Mouse (Mus musculus) common myeloid progenitor, adult 5-6 weeks (primary cell): ENCODE results near the gene Gprasp2. TPM values are rescaled to one million over a fixed set of nuclear protein-coding genes. Genes with fewer than 3 reads are reported as not detected.
A peak's percentile ranks its signal among the peaks of the same experiment; 100 is the strongest.
"Not testable (repeated sequence)": the region's sequence is repeated elsewhere in the genome, so short reads cannot be mapped to it uniquely, and the experiment has no call there.

Experiments
- ATAC-seq: replicated peaks from 2 replicates; pipeline ENCODE4 v1.8.0; 2016; ENCODE audit warnings: low read depth, mild to moderate bottlenecking, moderate TSS enrichment, inconsistent platforms; ENCODE audit not compliant: poor library complexity, severe bottlenecking
- total RNA-seq: library from RNA; stranded (forward); fragments of 200-1000, 187-1606 nt; gene quantifications from 2 replicates; pipeline ENCODE4 v1.2.3, GENCODE M21; 2017

Gene Gprasp2
- total RNA-seq: 2.0 and 2.3 TPM in 2 replicates

GRCm38 (mm10) chrX:135838521-135839360 lies at the start of gene Gprasp2:
TSS of gene Gprasp2 (plus strand) at chrX:135839034.
- ATAC-seq: peak; percentile 89

DNA sequence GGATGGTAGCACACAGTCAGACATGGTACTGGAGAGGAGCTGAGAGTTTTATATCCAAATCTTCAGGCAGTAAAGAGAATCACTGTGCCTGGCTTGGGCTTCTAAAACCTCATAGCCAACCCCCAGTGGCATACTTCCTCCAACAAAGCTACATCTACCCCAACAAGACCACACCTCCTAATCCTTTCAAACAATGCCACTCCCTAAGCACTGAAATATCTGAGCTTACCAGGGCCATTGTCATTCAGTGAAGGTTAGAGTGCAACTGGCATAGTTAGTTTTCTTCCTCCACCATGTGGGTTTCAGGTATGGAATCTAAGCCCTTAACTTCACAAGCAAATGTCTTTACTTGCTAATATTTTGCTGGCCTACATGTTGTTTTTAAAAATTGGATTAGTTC lies 47.3 kb upstream of the Gprasp2 start:
- no peak for ATAC-seq

DNA sequence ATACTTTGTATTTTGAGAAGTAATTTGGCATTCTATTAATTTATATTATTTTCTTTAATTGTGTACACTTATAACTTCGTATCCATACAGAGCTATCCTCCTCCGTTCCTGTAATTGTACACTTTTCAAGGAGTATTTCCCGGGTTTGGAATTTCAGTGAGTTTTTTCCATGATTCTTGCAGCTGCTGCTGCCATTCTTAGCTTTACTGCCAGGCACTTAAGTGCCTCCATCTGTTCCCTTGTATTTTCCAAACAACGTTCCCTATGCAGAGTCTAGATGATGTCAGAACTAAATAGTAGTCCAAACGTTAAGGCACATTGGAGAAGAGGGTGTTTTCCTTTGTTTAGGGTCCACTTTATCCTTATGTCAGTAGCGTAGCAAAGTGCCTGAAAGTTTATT lies 46.5 kb upstream of the Gprasp2 start:
- no peak for ATAC-seq

GRCm38 (mm10) chrX:135795591-135796304 lies 43.1 kb upstream of the Gprasp2 start:
- ATAC-seq: peak; percentile 85

DNA sequence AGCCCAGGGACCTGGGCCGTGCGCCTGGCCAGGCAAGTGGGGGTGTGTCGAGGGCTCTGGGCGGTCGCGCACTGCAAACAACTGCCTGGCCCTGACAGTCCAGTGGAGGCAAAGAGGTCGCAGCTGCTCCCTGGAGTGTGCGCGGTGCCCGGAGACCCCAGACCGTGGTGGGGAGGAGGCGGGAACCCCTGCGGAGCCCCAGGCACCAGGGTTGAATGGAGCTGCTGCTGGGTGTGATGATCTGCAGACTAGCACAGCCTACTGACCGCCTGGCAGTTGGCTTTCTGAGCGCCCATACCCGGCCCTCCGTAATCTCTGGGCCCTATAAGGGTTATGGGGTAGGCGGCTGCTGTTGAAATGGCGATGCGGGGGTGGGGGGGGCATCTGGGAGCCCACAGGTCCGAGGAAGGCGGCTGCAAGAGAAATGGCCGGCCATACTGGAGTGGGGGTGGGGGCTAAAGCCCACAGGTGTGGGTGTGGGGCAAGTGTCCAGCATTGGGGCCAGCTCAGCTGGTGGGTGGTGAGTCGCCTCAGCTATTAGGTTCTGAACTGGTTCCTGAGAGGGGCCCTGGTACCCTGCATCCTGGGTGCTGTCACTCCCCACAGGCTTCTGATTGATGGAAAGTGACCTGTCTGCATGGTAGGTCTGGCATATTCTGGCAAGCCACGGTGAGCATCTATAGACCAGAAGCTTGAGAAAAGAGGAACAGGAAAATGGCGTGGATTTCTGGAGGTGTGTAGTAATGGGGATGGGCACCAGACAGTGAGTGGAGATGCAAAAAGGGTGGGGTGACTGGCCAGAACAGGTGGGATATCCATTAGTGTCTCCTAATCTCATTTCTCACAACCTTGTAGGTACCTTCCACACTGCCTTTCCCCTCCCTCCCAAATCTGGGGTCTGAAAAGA lies 42.3 kb upstream of the Gprasp2 start:
- peak; percentile 53 for ATAC-seq

GRCm38 (mm10) chrX:135797212-135797644 lies 41.6 kb upstream of the Gprasp2 start, which contains the start of gene Bhlhb9:
TSS of gene Bhlhb9 (plus strand) at chrX:135797594.
- peak; percentile 85 for ATAC-seq

DNA sequence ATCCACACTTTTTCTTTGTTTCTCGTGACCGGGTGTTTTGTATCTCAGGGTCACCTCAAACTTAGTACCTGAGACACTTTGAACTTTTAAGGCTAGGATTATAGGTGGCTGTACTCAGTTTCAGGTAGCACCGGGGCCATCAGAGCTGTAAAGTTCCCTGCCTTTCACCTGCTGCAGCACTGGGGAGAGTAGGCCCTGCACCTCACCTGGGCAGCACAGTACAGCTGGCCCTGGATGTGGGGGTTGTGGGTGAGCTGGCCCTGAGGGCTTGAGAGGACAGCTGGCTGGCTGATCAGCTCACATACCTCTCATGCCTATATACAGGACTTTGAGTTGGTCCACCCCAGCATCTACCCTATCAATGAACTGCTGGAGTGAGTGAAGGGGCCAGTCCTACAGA lies 34.7 kb upstream of the Gprasp2 start:
- no peak for ATAC-seq

DNA sequence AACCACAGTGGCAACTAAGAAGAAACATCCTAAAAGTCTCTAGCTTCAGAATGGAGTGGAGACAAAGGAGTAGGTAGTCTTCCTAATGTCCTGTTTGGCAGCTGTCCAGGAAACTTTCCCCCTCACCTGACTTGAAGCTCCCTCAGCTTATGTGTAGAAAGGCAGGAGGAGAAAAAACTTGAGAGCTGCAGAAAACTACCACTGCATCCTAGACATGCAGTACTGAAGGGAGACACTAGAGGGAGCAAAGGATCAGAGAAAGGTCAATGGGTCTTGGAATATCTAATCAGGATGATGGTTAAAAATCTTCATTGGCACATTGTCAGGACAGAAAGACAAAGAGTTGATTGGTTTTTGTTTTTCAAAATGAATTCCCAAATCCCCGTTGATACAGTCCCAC lies 33.1 kb upstream of the Gprasp2 start:
- peak; percentile 69; the same call in 1 of the 2 replicates for ATAC-seq

DNA sequence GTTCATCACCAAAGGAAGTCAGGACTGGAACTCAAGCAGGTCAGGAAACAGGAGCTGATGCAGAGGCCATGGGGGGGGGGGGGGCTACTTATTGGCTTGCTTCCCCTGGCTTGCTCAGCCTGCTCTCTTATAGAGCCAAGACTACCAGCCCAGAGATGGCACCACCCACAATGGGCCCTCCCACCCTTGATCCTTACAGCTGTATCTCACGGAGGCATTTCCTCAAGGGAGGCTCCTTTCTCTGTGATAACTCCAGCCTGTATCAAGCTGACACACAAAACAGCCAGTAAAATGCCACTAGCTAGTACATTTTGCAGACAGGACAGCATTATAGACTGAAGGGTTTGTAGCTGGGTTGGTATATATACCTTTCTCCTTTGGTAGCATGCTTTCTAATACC lies 2.9 kb upstream of the Gprasp2 start:
- not testable (repeated sequence) for ATAC-seq

DNA sequence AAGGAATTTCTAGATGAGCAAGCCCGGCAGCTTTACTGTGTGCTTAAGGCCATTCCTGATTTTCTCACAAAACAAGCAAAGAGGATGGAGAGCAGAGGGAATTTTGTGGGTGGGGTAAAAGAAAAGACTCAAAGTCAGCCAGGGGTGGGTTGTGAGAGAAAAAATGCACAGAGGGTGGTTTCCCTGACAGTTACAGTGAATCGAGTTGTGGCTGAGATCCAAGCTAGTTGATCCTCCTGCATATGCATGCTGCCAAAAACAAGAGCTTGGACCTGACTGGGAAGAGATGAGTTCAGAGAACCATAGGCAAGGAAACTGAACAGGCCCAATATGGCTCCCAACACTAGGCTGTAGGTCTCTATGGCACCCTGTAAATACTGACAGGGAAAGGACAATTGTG lies 938 bp upstream of the Gprasp2 start:
- ATAC-seq: no peak

GRCm38 (mm10) chrX:135839397-135840391 lies 860 bp downstream of the Gprasp2 start:
- ATAC-seq: peak; percentile 87

GRCm38 (mm10) chrX:135866806-135867205 lies 28.0 kb downstream of the Gprasp2 start:
- ATAC-seq: not testable (repeated sequence)

GRCm38 (mm10) chrX:135876679-135877078 lies 37.8 kb downstream of the Gprasp2 start:
- ATAC-seq: no peak

DNA sequence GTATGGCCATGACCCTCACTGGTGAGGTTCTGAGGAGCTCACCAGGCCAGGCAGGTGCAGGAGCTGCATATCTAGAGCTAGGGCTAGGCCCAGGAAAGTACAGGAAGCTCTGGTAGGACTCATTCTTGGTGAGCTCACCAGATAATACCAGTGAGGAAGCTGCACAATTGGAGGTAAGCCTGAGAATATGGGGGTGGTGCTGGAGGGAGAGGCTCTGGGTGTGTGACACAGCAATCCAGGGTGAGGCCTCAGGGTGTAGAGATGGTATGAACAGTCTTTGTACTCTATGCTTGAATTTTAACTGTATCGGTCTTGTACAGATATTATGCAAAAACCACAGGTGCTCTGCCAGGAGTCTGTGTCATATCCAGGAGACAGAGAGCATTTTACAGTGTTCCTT lies 40.8 kb downstream of the Gprasp2 start:
- peak; percentile 58 for ATAC-seq

- peak; percentile 99 for ATAC-seq
Measured at GRCm38 (mm10) chrX:135885411-135886233, 46.8 kb downstream of the Gprasp2 start.

DNA sequence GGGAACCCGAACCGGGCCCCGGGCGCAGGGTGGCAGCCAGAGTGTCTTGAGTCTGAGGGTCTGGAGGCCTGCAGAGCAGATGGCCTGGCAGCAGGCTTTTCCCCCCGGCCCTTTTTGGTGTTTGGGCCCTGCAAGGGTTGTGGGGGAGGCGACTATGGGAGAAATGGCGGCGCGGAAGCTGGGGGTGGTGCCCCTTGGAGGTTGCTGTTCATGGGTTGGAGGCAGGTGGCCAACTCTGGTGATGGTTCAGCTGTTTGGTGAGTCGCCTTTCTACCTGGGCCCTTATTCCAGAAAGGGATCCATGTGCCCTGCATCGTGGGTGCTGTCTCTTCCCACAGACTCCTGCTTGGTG lies 47.4 kb downstream of the Gprasp2 start:
- peak; percentile 39 for ATAC-seq
